Comparison of ENCODE assay signal across 32 mouse cellular contexts in genomic region chr1:150593614-150594013, GRCm38 (mm10).
A peak's percentile ranks its signal among the peaks of the same experiment; 100 is the strongest.
DNase-seq lines count a peak whose midpoint lies in the region; ATAC-seq lines count a peak whose summit lies in the region.
"Had no signal": no experiment of that assay in that cellular context is flagged by ENCODE, and none has a peak within 500 bp of the region (broad histone marks: within the 10 kb centered on the region; RNA-seq: fewer than 3 reads in every experiment).

No protein-coding gene starts in this region.

- ATAC-seq in megakaryocyte, adult 5-6 weeks (ENCODE audit: poor library complexity, severe bottlenecking): no peak
- ATAC-seq in limb, embryonic 12.5 days (ENCODE audit: insufficient number of reproducible peaks, insufficient read depth, low FRiP score, low TSS enrichment, low read depth): peak; percentile 67
- no peak for ATAC-seq in midbrain, embryonic 14.5 days (ENCODE audit: low FRiP score, low TSS enrichment)
- ATAC-seq: activated CD4-positive, CD25-positive, alpha-beta regulatory T cell, adult 4 months; forebrain, embryonic 14.5 days; liver, embryonic 12.5 days; liver, postnatal 0 days; midbrain, embryonic 15.5 days had no signal

- no peak overlapping the region for H3K9ac ChIP-seq in limb, embryonic 12.5 days (replicated peaks)
- no peak overlapping the region for H3K9ac ChIP-seq in midbrain, embryonic 14.5 days (replicated peaks; ENCODE audit: low read length)
- H3K9ac ChIP-seq: embryonic facial prominence, embryonic 12.5 days; hindbrain, embryonic 12.5 days; liver, embryonic 12.5 days; liver, postnatal 0 days; midbrain, embryonic 15.5 days; stomach, embryonic 15.5 days had no signal

- no peaks in the 10 kb centered on the region for H3K4me1 ChIP-seq in megakaryocyte, embryonic 14.5 days
- peaks cover 30% of the 10 kb centered on the region for H3K4me1 ChIP-seq in limb, embryonic 12.5 days (replicated peaks)
- no peaks in the 10 kb centered on the region for H3K4me1 ChIP-seq in midbrain, embryonic 14.5 days (ENCODE audit: control insufficient read depth, insufficient read depth, low read length)
- H3K4me1 ChIP-seq: embryonic facial prominence, embryonic 12.5 days; hindbrain, embryonic 12.5 days; liver, embryonic 12.5 days; midbrain, embryonic 15.5 days; stomach, embryonic 15.5 days had no signal

- H3K36me3 ChIP-seq in megakaryocyte, embryonic 14.5 days (replicated peaks; ENCODE audit: low read length): no peaks in the 10 kb centered on the region
- H3K36me3 ChIP-seq in limb, embryonic 12.5 days: peaks cover 26% of the 10 kb centered on the region
- no peaks in the 10 kb centered on the region for H3K36me3 ChIP-seq in midbrain, embryonic 14.5 days (ENCODE audit: control insufficient read depth, insufficient read depth, low read length)
- H3K36me3 ChIP-seq: hindbrain, embryonic 12.5 days; liver, embryonic 12.5 days; midbrain, embryonic 15.5 days; stomach, embryonic 15.5 days had no signal

- H3K27ac ChIP-seq in limb, embryonic 12.5 days: peak overlapping the region; percentile 76; the same call in 1 of the 2 replicates
- H3K27ac ChIP-seq in midbrain, embryonic 14.5 days (replicated peaks; ENCODE audit: low read depth, low read length): no peak overlapping the region
- H3K27ac ChIP-seq: embryonic facial prominence, embryonic 12.5 days; gastrocnemius, adult 2 months; hindbrain, embryonic 12.5 days; layer of hippocampus, adult 2 months; liver, embryonic 12.5 days; midbrain, embryonic 15.5 days; stomach, embryonic 15.5 days had no signal

- peak; percentile 14 for DNase-seq in embryo, embryonic 10.5 days (ENCODE audit: low spot score)
- DNase-seq in embryo, embryonic 11 days: no peak
- DNase-seq in right cerebral cortex, postnatal 14 days: no peak
- no peak for DNase-seq in midbrain, embryonic 14.5 days
- DNase-seq: adrenal gland, adult 2 months; adrenal gland, postnatal 36 days; cerebellum, adult 2 months; cerebellum, postnatal 14 days; gastrocnemius, adult 2 months; gastrocnemius, postnatal 36 days; heart, adult 18-20 months; heart, postnatal 36 days; kidney, adult 18-20 months; kidney, postnatal 36 days; left cerebral cortex, postnatal 4 days; liver, postnatal 0 days; lung, postnatal 36 days; retina, postnatal 1 day; right cerebral cortex, postnatal 25 days had no signal

- H3K4me2 ChIP-seq in limb, embryonic 12.5 days: peak overlapping the region; percentile 42
- no peak overlapping the region for H3K4me2 ChIP-seq in midbrain, embryonic 14.5 days (ENCODE audit: low read length)
- H3K4me2 ChIP-seq: embryonic facial prominence, embryonic 12.5 days; heart, embryonic 11.5 days; hindbrain, embryonic 12.5 days; liver, embryonic 12.5 days; midbrain, embryonic 15.5 days; stomach, embryonic 15.5 days had no signal

- no peaks in the 10 kb centered on the region for H3K27me3 ChIP-seq in megakaryocyte, embryonic 14.5 days (replicated peaks)
- no peaks in the 10 kb centered on the region for H3K27me3 ChIP-seq in limb, embryonic 12.5 days
- no peaks in the 10 kb centered on the region for H3K27me3 ChIP-seq in midbrain, embryonic 14.5 days (ENCODE audit: control insufficient read depth, insufficient read depth, low read length)
- H3K27me3 ChIP-seq: CH12.LX; embryonic facial prominence, embryonic 12.5 days; liver, embryonic 12.5 days; midbrain, embryonic 15.5 days; stomach, embryonic 15.5 days had no signal

- peak overlapping the region; percentile 8 for H3K4me3 ChIP-seq in megakaryocyte, embryonic 14.5 days (replicated peaks)
- no peak overlapping the region for H3K4me3 ChIP-seq in limb, embryonic 12.5 days (replicated peaks)
- no peak overlapping the region for H3K4me3 ChIP-seq in midbrain, embryonic 14.5 days (replicated peaks; ENCODE audit: low read depth, low read length)
- H3K4me3 ChIP-seq: embryonic facial prominence, embryonic 12.5 days; gastrocnemius, adult 2 months; hindbrain, embryonic 12.5 days; layer of hippocampus, adult 2 months; liver, embryonic 12.5 days; midbrain, embryonic 15.5 days; stomach, embryonic 15.5 days had no signal

- WGBS in limb, embryonic 12.5 days: 16% methylated on average over 13 of the region's 13 CpGs
- WGBS in midbrain, embryonic 14.5 days: 92% methylated on average over 13 of the region's 13 CpGs

- 0 out of 2 replicates have a peak, but pooled peaks cover under 1% of the 10 kb centered on the region for H3K9me3 ChIP-seq in megakaryocyte, embryonic 14.5 days
- no peaks in the 10 kb centered on the region for H3K9me3 ChIP-seq in limb, embryonic 12.5 days
- no peaks in the 10 kb centered on the region for H3K9me3 ChIP-seq in midbrain, embryonic 14.5 days (ENCODE audit: control insufficient read depth, low read length)
- H3K9me3 ChIP-seq: embryonic facial prominence, embryonic 12.5 days; hindbrain, embryonic 12.5 days; liver, embryonic 12.5 days; midbrain, embryonic 15.5 days; stomach, embryonic 15.5 days had no signal
